Mouse (Mus musculus) frontal cortex, postnatal 10 days (tissue): ENCODE data around the gene Lrrn2.
"Not testable (repeated sequence)": the region's sequence is repeated elsewhere in the genome, so short reads cannot be mapped to it uniquely, and the experiment has no call there.

Source experiments
- DNase-seq, 2 experiments: peaks; one replicate each; pipeline ENCODE4 v3.0.0; 2022; ENCODE audit warnings: low spot score in 2 of 2, mixed read lengths in 1 of 2

The Lrrn2 gene

GRCm38 (mm10) chr1:132928907-132929250, 48.8 kb downstream of the Lrrn2 start:
- no peak for DNase-seq

DNA sequence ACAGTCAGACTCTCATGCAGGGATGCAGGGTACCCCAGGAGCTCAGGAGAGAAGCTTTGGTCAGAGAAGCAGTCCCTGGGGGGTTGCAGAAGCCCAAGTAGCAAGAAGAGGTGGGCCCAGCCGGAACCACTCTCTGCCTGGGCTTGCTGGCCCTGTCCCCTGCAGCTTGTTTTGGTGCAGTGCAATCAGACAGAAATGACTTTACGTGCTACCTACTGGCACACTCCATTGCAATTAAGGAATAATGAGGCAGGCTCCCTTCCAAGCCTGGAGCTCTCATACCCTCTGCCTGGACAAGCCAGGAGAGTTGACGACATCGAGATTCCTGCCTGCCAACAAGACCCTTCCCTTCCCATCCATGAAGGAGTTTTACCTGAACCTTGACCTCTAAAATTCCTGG, 50.2 kb downstream of the Lrrn2 start:
- no peak for DNase-seq

DNA sequence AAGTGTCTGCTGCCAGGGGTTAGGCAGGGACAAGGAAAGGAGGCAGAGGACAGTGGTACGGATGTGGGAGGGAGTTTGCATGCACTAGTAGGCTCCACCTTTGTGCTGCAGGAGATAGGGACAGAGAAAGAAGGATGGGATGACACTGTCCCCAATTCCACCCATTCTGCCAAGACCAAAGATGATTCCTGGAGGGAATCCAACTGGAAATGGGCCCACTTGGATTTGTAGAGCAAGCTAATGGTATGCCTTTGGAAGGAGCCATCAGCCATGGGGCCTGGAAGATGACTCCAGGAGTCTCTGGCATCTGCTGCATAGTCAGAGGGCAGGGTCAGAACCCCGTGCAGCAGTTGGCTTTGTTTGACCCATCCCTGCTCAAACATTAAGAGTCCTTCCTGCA, 52.3 kb downstream of the Lrrn2 start:
- no peak for DNase-seq

- DNase-seq, result peak; percentile 53 to 64
Observed at GRCm38 (mm10) chr1:132934856-132935255, 54.8 kb downstream of the Lrrn2 start.

- no peak for DNase-seq
Observed at GRCm38 (mm10) chr1:132937296-132938030, 57.4 kb downstream of the Lrrn2 start.

DNA sequence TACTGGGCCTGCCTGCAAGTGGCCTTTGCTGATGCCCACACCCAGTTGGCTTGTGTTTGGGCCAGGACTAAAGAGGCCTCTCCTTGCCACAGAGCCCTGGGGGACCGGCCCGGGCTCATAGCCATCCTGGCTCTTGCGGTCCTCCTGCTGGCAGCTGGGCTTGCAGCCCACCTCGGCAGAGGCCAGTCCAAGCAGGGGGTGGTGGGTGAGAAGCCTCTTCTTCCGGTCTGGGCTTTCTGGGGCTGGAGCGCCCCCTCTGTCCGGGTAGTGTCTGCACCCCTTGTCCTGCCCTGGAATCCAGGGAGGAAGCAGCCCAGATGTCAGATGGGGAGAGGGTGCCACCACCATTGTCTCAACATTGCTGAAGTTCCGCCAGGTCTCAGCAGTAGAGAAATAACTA, 58.9 kb downstream of the Lrrn2 start:
- peak; percentile 51 to 64 for DNase-seq

- DNase-seq, result no peak
Observed at GRCm38 (mm10) chr1:132945826-132946225, 65.8 kb downstream of the Lrrn2 start.

- DNase-seq, result no peak
Observed at GRCm38 (mm10) chr1:132947811-132948210, 67.7 kb downstream of the Lrrn2 start.

DNA sequence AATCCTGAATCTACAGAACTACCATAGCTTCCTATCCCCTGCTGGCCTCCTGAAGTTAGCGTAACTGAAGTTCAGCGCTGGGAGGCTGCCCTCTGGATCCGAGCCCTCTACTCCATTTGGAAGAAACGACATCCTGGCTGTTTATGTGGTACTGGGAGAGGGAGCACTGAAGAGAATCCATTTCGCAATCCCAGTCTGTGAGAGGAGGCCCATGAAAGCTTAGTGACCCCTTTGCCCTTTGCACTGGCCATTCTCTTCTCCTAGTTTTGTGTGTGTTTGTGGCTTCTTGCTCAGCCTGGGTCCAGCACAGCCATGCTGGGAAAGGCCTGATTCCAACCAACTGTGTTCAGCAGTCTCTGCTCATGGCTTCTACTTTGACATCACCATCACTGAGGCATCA, 76.7 kb downstream of the Lrrn2 start:
- DNase-seq, result no peak

GRCm38 (mm10) chr1:132961751-132962150, 81.7 kb downstream of the Lrrn2 start:
- no peak for DNase-seq

- DNase-seq, result no peak
Observed at GRCm38 (mm10) chr1:132964106-132964505, 84.0 kb downstream of the Lrrn2 start.

- DNase-seq, result no peak
Observed at GRCm38 (mm10) chr1:132964691-132965090, 84.6 kb downstream of the Lrrn2 start.

DNA sequence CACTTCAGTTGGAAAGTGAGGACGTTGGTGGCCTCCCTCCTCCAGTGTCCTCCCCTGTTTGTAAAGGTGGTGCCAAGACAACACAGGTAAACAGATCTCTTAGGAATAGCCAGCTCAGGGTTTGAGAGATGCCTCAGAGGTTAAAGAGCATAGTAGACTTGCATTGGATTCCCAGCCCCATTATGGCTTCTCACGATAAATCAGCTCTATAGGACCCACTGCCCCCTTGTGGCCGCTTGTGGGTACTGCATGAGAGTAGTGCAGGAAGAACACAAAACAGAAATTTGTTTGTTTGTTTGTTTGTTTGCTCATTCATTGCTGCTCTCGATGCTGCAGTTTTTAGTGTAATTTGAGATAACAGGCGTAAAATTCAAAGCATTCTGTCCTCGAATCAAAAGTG, 88.6 kb downstream of the Lrrn2 start:
- DNase-seq, result peak in 1 of 2 experiments; percentile 26

DNA sequence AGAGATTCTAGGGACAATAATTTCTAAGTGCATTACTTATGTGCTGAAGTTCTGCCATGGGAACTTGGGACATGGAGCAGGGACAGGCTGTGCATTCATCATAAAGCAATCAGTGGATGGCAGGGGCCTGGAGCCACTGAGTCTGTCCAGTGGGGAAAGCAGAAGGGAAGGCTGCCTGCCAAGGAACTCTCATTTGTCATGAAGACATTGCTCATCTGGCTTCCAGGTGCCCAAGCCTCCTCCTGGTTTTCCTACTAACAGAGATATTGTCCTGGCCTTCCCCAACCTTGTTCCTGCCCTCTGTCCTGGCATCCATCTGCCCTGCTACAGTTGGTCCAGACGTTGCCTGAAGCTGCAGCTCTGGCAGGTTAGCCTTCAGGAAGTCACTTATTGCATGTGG, 97.3 kb downstream of the Lrrn2 start:
- DNase-seq, result no peak

- DNase-seq, result no peak
Observed at GRCm38 (mm10) chr1:132981232-132981631, 101.2 kb downstream of the Lrrn2 start.

DNA sequence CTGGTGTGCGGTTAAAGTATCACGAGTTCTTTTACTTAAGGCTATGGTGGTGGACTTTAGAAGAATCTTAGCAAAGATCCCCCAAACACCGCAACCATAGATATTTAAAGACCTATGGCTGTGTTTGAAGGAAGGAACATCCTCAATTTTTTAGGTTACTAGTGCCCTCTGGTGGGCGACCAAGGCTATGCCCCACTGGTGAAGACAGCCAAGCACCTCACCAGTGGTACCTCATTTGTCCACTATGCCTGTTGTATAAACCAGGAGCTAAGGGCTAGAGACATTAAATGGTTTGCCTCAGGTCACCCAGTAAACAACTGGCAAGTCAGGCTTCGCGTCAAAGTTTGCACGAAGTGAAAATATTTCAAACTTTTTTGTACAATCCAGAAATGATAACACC, 102.7 kb downstream of the Lrrn2 start:
- DNase-seq, result peak; percentile 40 to 62

DNA sequence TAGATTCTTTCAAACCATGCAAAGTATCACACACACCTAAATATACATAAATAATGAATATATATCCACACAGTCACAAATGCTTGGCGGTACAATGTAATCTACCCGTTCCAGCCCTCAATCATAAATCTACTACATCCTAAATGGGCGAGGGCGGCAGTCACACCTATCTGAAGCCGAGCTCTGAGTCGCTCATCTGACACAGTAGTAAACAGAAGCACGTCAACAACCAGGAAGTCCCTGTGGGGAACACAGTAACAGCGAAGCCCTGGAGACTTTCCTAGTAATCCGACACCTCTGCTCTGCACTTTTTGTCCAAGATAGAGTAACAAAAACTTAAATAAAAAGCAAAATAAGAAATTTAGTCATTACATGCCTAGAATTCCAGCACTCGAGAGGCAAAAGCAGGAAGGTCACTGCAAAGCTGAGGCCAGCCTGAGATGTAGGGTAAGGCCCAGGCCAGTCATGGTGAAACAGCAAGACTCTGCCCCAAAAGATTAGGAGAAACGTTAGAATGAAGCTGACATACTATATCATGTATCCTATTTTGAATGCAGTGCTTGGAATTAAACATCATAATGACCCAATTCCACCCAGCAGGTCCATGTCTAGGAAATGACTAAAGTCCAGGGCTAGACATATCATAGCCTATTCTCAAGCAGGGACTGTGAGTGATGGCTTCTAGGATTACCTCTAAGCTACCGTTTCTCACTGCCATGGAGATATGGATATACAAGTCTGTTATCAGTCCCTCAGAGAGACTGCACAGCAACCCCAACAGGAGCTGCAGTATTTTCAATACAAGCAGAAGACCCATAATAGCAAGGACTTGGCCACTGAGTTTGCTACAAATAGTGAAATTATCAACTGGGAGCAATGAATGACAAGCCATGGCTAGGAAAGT, 108.7 kb downstream of the Lrrn2 start:
- DNase-seq, result not testable (repeated sequence)
